ENCODE assay signal across 9 mouse cellular contexts in genomic region chr1:45313696-45314295, GRCm38 (mm10). TPM values are rescaled to one million over a fixed set of nuclear protein-coding genes. Genes with fewer than 3 reads are reported as not detected.
A peak's percentile ranks its signal among the peaks of the same experiment; 100 is the strongest.
DNase-seq lines count a peak whose midpoint lies in the region; ATAC-seq and TF ChIP-seq lines count a peak whose summit lies in the region.
"Had no signal": no experiment of that assay in that cellular context is flagged by ENCODE, and none has a peak within 500 bp of the region (broad histone marks: within the 10 kb centered on the region; RNA-seq: fewer than 3 reads in every experiment).

No protein-coding gene starts in this region.

- no peak overlapping the region for H3K27ac ChIP-seq in cerebellum, adult 2 months (ENCODE audit: insufficient read depth, low read length)
- H3K27ac ChIP-seq in hindbrain, embryonic 10.5 days: 0 out of 2 replicates have a peak overlapping the region, but pooled peaks have one; percentile 45
- peak overlapping the region; percentile 51 for H3K27ac ChIP-seq in lung, embryonic 15.5 days
- H3K27ac ChIP-seq in stomach, embryonic 15.5 days: peak overlapping the region; percentile 72
- H3K27ac ChIP-seq: macrophage had no signal

- ATAC-seq in lung, embryonic 15.5 days (ENCODE audit: borderline replicate concordance, extremely low read depth, low FRiP score, low TSS enrichment): peak; percentile 37; the same call in 1 of the 2 replicates
- ATAC-seq in stomach, embryonic 15.5 days (ENCODE audit: insufficient read depth, low FRiP score, low read depth): peak; percentile 44; the same call in 1 of the 2 replicates

- 7% methylated on average over 11 of the region's 11 CpGs for WGBS in cerebellum, adult 2 months
- 18% methylated on average over 11 of the region's 11 CpGs for WGBS in hindbrain, embryonic 10.5 days
- WGBS in lung, embryonic 15.5 days: under 1% methylated on average over 4 of the region's 11 CpGs
- WGBS in stomach, embryonic 15.5 days: 3% methylated on average over 5 of the region's 11 CpGs

- peak in 1 of 2 experiments; percentile 2 for DNase-seq in cerebellum, adult 2 months
- DNase-seq in cerebellum, postnatal 4 days (ENCODE audit: low spot score in 2 of 2): no peak
- DNase-seq in 416B (ENCODE audit: low read depth): peak; percentile 72
- peak; percentile 87 for DNase-seq in embryo, embryonic 10 days (ENCODE audit: low spot score)
- DNase-seq in hindbrain, embryonic 10.5 days (ENCODE audit: low spot score): peak; percentile 15
- no peak for DNase-seq in ovary, adult 18-20 months (ENCODE audit: low spot score)

- no peak for TF ChIP-seq POLR2A in cerebellum, adult 2 months (IDR thresholded peaks at IDR 0.05; ENCODE audit: borderline replicate concordance, insufficient read depth, low read length)

- H3K9ac ChIP-seq in lung, embryonic 15.5 days: peak overlapping the region; percentile 23; the same call in 1 of the 2 replicates
- no peak overlapping the region for H3K9ac ChIP-seq in stomach, embryonic 15.5 days

- no peak overlapping the region for H3K4me3 ChIP-seq in cerebellum, adult 2 months (replicated peaks; ENCODE audit: insufficient read depth, low read depth, low read length)
- peak overlapping the region; percentile 28; the same call in 1 of the 2 replicates for H3K4me3 ChIP-seq in hindbrain, embryonic 10.5 days
- H3K4me3 ChIP-seq in lung, embryonic 15.5 days: peak overlapping the region; percentile 47
- H3K4me3 ChIP-seq in stomach, embryonic 15.5 days (replicated peaks): peak overlapping the region; percentile 37

- peak; percentile 33; the same call in 1 of the 2 replicates for TF ChIP-seq CTCF in cerebellum, adult 2 months (IDR thresholded peaks at IDR 0.05; ENCODE audit: borderline replicate concordance, insufficient read depth, low read depth, low read length)

- no peaks in the 10 kb centered on the region for H3K9me3 ChIP-seq in hindbrain, embryonic 10.5 days
- H3K9me3 ChIP-seq in lung, embryonic 15.5 days: no peaks in the 10 kb centered on the region
- no peaks in the 10 kb centered on the region for H3K9me3 ChIP-seq in stomach, embryonic 15.5 days

- no peaks in the 10 kb centered on the region for H3K36me3 ChIP-seq in hindbrain, embryonic 10.5 days
- H3K36me3 ChIP-seq in lung, embryonic 15.5 days: no peaks in the 10 kb centered on the region
- no peaks in the 10 kb centered on the region for H3K36me3 ChIP-seq in stomach, embryonic 15.5 days

- H3K4me1 ChIP-seq in cerebellum, adult 2 months (ENCODE audit: control insufficient read depth, insufficient read depth, low read length): no peaks in the 10 kb centered on the region
- H3K4me1 ChIP-seq in hindbrain, embryonic 10.5 days (replicated peaks): no peaks in the 10 kb centered on the region
- peaks cover 6% of the 10 kb centered on the region; the same call in 1 of the 2 replicates for H3K4me1 ChIP-seq in lung, embryonic 15.5 days
- no peaks in the 10 kb centered on the region for H3K4me1 ChIP-seq in stomach, embryonic 15.5 days

- peak overlapping the region; percentile 37 for H3K4me2 ChIP-seq in lung, embryonic 15.5 days
- H3K4me2 ChIP-seq in stomach, embryonic 15.5 days: peak overlapping the region; percentile 41

- H3K27me3 ChIP-seq in cerebellum, adult 2 months (ENCODE audit: control insufficient read depth, insufficient read depth, low read length): no peaks in the 10 kb centered on the region
- H3K27me3 ChIP-seq in hindbrain, embryonic 10.5 days (ENCODE audit: insufficient read depth, poor library complexity, severe bottlenecking): no peaks in the 10 kb centered on the region
- H3K27me3 ChIP-seq in lung, embryonic 15.5 days: no peaks in the 10 kb centered on the region
- no peaks in the 10 kb centered on the region for H3K27me3 ChIP-seq in stomach, embryonic 15.5 days (replicated peaks)

RNA-seq across cellular contexts. Expression of gene Col3a1, which starts 2.5 kb away (rescaled TPM):
- polyA plus RNA-seq in cerebellum, adult 2 months (2012; rRNA removed): 2.5 and 3.5 TPM in 2 replicates
- polyA plus RNA-seq in hindbrain, embryonic 10.5 days (2016; fragmentation: Nextera tagmentation; extraction: Ambion mirVana): 366 and 385 TPM in 2 replicates
- polyA plus RNA-seq in lung, embryonic 15.5 days (2015; fragmentation: Nextera tagmentation; extraction: Ambion mirVana): 1,473 and 1,574 TPM in 2 replicates
- polyA plus RNA-seq in stomach, embryonic 15.5 days (2015; fragmentation: Nextera tagmentation; extraction: Ambion mirVana): 1,953 and 2,022 TPM in 2 replicates

Comparison
In these comparisons a context has a peak if more than half of its experiments do, and no peak if none do; other contexts are left out.
1. DNase-seq: peak in 416B (single experiment), embryo, embryonic 10 days (single experiment) and hindbrain, embryonic 10.5 days (single experiment); none in cerebellum, postnatal 4 days (0 of 2) and ovary, adult 18-20 months (single experiment).
2. RNA of gene Col3a1, which starts 2.5 kb away (polyA plus RNA-seq): 1,953 to 2,022 TPM in stomach, embryonic 15.5 days, 1,473 to 1,574 TPM in lung, embryonic 15.5 days and 366 to 385 TPM in hindbrain, embryonic 10.5 days; 2.5 to 3.5 TPM in cerebellum, adult 2 months; every median in the first group is over 10 times any median in the second.